ENCODE assay signal across 24 mouse cellular contexts in the genomic region with DNA sequence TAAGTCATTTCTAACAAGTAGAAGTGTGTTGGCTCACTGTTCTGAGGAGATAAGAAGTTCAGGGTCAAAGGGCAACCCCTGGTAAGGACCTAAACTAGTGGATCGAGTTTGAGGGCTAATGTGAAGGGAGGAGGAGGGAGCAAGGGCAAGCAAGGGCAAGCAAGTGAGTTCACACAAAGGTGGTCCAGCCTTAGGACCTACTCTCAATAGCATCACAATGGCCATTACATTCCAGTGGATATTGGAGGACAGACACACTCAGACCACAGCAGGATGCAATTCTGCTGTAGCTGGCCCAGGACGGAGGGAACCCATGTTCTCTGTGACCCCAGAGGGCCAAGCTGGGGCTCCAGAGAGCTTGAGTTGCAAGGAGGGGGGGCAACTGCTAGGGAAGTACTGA.
DNase-seq lines count a peak whose midpoint lies in the region; ATAC-seq and TF ChIP-seq lines count a peak whose summit lies in the region.
"Had no signal": no experiment of that assay in that cellular context is flagged by ENCODE, and none has a peak within 500 bp of the region (broad histone marks: within the 10 kb centered on the region; RNA-seq: fewer than 3 reads in every experiment).

No protein-coding gene starts in this region.

- H3K27ac ChIP-seq in ES-Bruce4 (ENCODE audit: insufficient read depth, low read length) (peak overlapping the region; percentile 74), ES-E14 (ENCODE audit: insufficient read depth, low read depth, low read length, poor library complexity, severe bottlenecking) (peak overlapping the region; percentile 87)
- no peak overlapping the region for H3K27ac ChIP-seq in forebrain, embryonic 15.5 days (replicated peaks)
- H3K27ac ChIP-seq: embryonic facial prominence, embryonic 10.5 days; embryonic facial prominence, embryonic 12.5 days; forebrain, embryonic 10.5 days; forebrain, embryonic 12.5 days had no signal

- no peaks in the 10 kb centered on the region for H3K27me3 ChIP-seq in E14TG2a.4 (ENCODE audit: insufficient read depth, low read length)
- H3K27me3 ChIP-seq in ES-Bruce4 (ENCODE audit: control insufficient read depth, insufficient read depth, low read length, poor library complexity, severe bottlenecking): no peaks in the 10 kb centered on the region
- H3K27me3 ChIP-seq in forebrain, embryonic 15.5 days: no peaks in the 10 kb centered on the region

- H3K4me1 ChIP-seq in E14TG2a.4 (replicated peaks; ENCODE audit: low read depth, low read length) (peaks cover 99% of the 10 kb centered on the region), ES-Bruce4 (ENCODE audit: control insufficient read depth, insufficient read depth, low read length) (peaks cover 20% of the 10 kb centered on the region), ES-E14 (ENCODE audit: control insufficient read depth in 2 of 2, insufficient read depth in 2 of 2, low read length in 2 of 2, poor library complexity in 1 of 2) (peaks cover 29 to 76% of the 10 kb centered on the region in 2 experiments)
- H3K4me1 ChIP-seq in forebrain, embryonic 15.5 days: peaks cover 18% of the 10 kb centered on the region
- H3K4me1 ChIP-seq: embryonic facial prominence, embryonic 12.5 days had no signal

- no peak for TF ChIP-seq POLR2A in ES-Bruce4 (IDR thresholded peaks at IDR 0.05; ENCODE audit: insufficient read depth, low read length)

- H3K4me2 ChIP-seq in forebrain, embryonic 15.5 days (replicated peaks): no peak overlapping the region
- H3K4me2 ChIP-seq: embryonic facial prominence, embryonic 12.5 days; forebrain, embryonic 12.5 days had no signal

- H3K4me3 ChIP-seq in E14TG2a.4 (replicated peaks; ENCODE audit: low read length): peak overlapping the region; percentile 54; the same call in 1 of the 2 replicates
- no peak overlapping the region for H3K4me3 ChIP-seq in ES-Bruce4 (ENCODE audit: low read depth, low read length)
- no peak overlapping the region; a peak in 1 of 4 replicates for H3K4me3 ChIP-seq in ES-E14 (ENCODE audit: insufficient read depth in 1 of 2, low read depth in 1 of 2, low read length in 2 of 2, poor library complexity in 1 of 2, severe bottlenecking in 1 of 2)
- H3K4me3 ChIP-seq in forebrain, embryonic 15.5 days: no peak overlapping the region
- H3K4me3 ChIP-seq: embryonic facial prominence, embryonic 10.5 days; embryonic facial prominence, embryonic 12.5 days; erythroblast, embryonic 14.5 days; forebrain, embryonic 10.5 days; forebrain, embryonic 12.5 days had no signal

- peak; percentile 94 for TF ChIP-seq EP300 in ES-Bruce4 (IDR thresholded peaks at IDR 0.05; ENCODE audit: insufficient read depth, low read depth, low read length)

- DNase-seq in ES-E14 (ENCODE audit: low read depth, low spot score) (no peak), ZHBTc4 (ENCODE audit: low read depth, low spot score) (peak; percentile 71)
- no peak for DNase-seq in lung, postnatal 36 days
- no peak for DNase-seq in spleen, postnatal 14 days (ENCODE audit: low spot score in 2 of 2)
- no peak for DNase-seq in cerebellum, postnatal 4 days (ENCODE audit: low spot score in 2 of 2)
- DNase-seq: adrenal gland, adult 2 months; adrenal gland, postnatal 10 days; adrenal gland, postnatal 25 days; cerebellum, adult 11 months; cerebellum, adult 18-20 months; cerebellum, adult 8-10 months; cerebellum, adult 9-11 months; cerebellum, postnatal 14 days; cerebellum, postnatal 36 days; forebrain, postnatal 0 days had no signal

- WGBS in forebrain, embryonic 15.5 days: 44% methylated on average over 2 of the region's 2 CpGs

- in situ Hi-C loops in ES-E14 (cut with MboI; ENCODE audit: low sequenced_read_pairs in 2 of 2, unreplicated experiment in 2 of 2): no loop called here

- H3K9me3 ChIP-seq in E14TG2a.4 (ENCODE audit: low read length) (no peaks in the 10 kb centered on the region), ES-Bruce4 (replicated peaks; ENCODE audit: control insufficient read depth, insufficient read depth, low read length, poor library complexity, severe bottlenecking) (no peaks in the 10 kb centered on the region), ES-E14 (ENCODE audit: control insufficient read depth, insufficient read depth, low read depth, low read length) (no peaks in the 10 kb centered on the region)
- no peaks in the 10 kb centered on the region for H3K9me3 ChIP-seq in forebrain, embryonic 15.5 days
- H3K9me3 ChIP-seq: embryonic facial prominence, embryonic 10.5 days; embryonic facial prominence, embryonic 12.5 days; forebrain, embryonic 10.5 days; forebrain, embryonic 12.5 days had no signal

- no peak overlapping the region for H3K9ac ChIP-seq in ES-Bruce4 (ENCODE audit: low read depth, poor library complexity, severe bottlenecking)
- no peak overlapping the region for H3K9ac ChIP-seq in ES-E14 (ENCODE audit: insufficient read depth, low read depth, low read length, poor library complexity, severe bottlenecking)
- H3K9ac ChIP-seq in forebrain, embryonic 15.5 days (replicated peaks): no peak overlapping the region
- H3K9ac ChIP-seq: embryonic facial prominence, embryonic 12.5 days; forebrain, embryonic 12.5 days; forebrain, postnatal 0 days had no signal

- no peak for ATAC-seq in forebrain, embryonic 15.5 days (replicated peaks)
- ATAC-seq: forebrain, embryonic 14.5 days; forebrain, postnatal 0 days had no signal

- H3K36me3 ChIP-seq in E14TG2a.4 (ENCODE audit: insufficient read depth, low read length): peaks cover 7% of the 10 kb centered on the region; the same call in 1 of the 2 replicates
- no peaks in the 10 kb centered on the region for H3K36me3 ChIP-seq in ES-Bruce4 (ENCODE audit: control insufficient read depth, insufficient read depth, low read length, poor library complexity, severe bottlenecking)
- peaks cover 1% of the 10 kb centered on the region; the same call in 1 of the 2 replicates for H3K36me3 ChIP-seq in ES-E14 (ENCODE audit: control insufficient read depth, insufficient read depth, low read length, poor library complexity, severe bottlenecking)
- no peaks in the 10 kb centered on the region for H3K36me3 ChIP-seq in forebrain, embryonic 15.5 days
- H3K36me3 ChIP-seq: embryonic facial prominence, embryonic 10.5 days; embryonic facial prominence, embryonic 12.5 days; forebrain, embryonic 10.5 days; forebrain, embryonic 12.5 days had no signal

- no peak for TF ChIP-seq CTCF in E14TG2a.4 (conservative IDR thresholded peaks at IDR 0.05; ENCODE audit: low read length)
- no peak for TF ChIP-seq CTCF in ES-Bruce4 (IDR thresholded peaks at IDR 0.05; ENCODE audit: low read depth, low read length)

TF ChIP-seq in ES-E14, 5 proteins besides CTCF, POLR2A, EP300 and RAD21:
- TF ChIP-seq CHD2 (IDR thresholded peaks at IDR 0.05; ENCODE audit: low read depth, low read length) (no peak), HCFC1 (IDR thresholded peaks at IDR 0.05; ENCODE audit: borderline replicate concordance, insufficient read depth, low read length) (no peak), ZC3H11A (IDR thresholded peaks at IDR 0.05; ENCODE audit: borderline replicate concordance, low read depth, low read length) (no peak), ZNF384 (IDR thresholded peaks at IDR 0.05; ENCODE audit: low read depth, low read length) (no peak), MAFK (IDR thresholded peaks at IDR 0.05; ENCODE audit: insufficient read depth, low read depth, low read length) (no peak)
